In genomic region chr15:31331742-31332141, GRCm38 (mm10) we compare ENCODE assay signal across 21 mouse cellular contexts. TPM values are rescaled to one million over a fixed set of nuclear protein-coding genes. Genes with fewer than 3 reads are reported as not detected.
DNase-seq lines count a peak whose midpoint lies in the region; ATAC-seq and TF ChIP-seq lines count a peak whose summit lies in the region.
"Had no signal": no experiment of that assay in that cellular context is flagged by ENCODE, and none has a peak within 500 bp of the region (broad histone marks: within the 10 kb centered on the region; RNA-seq: fewer than 3 reads in every experiment).

No protein-coding gene starts in this region.

- H3K4me1 ChIP-seq in kidney, embryonic 14.5 days (ENCODE audit: control insufficient read depth, insufficient read depth, low read length) = no peaks in the 10 kb centered on the region
- no peaks in the 10 kb centered on the region for H3K4me1 ChIP-seq in lung, postnatal 0 days (ENCODE audit: insufficient read depth, low read depth, low read length)
- H3K4me1 ChIP-seq in forebrain, embryonic 13.5 days = peaks cover 12% of the 10 kb centered on the region; the same call in 1 of the 2 replicates
- H3K4me1 ChIP-seq: hindbrain, embryonic 15.5 days; limb, embryonic 15.5 days; neural tube, embryonic 15.5 days had no signal

- no peak overlapping the region for H3K27ac ChIP-seq in kidney, embryonic 14.5 days (ENCODE audit: low read depth, low read length)
- no peak overlapping the region for H3K27ac ChIP-seq in lung, postnatal 0 days (ENCODE audit: low read length)
- no peak overlapping the region for H3K27ac ChIP-seq in forebrain, embryonic 13.5 days
- H3K27ac ChIP-seq: hindbrain, embryonic 15.5 days; limb, embryonic 15.5 days; midbrain, embryonic 13.5 days; neural tube, embryonic 15.5 days had no signal

- TF ChIP-seq CTCF in lung, postnatal 0 days (IDR thresholded peaks at IDR 0.05) = no peak
- no peak for TF ChIP-seq CTCF in Patski (IDR thresholded peaks at IDR 0.05)

- in situ Hi-C loops in Patski (cut with MboI; ENCODE audit: low pct_unique_long_range_greater_than_20kb) = no loop called here

- no peak overlapping the region for H3K4me3 ChIP-seq in kidney, embryonic 14.5 days (ENCODE audit: low read length)
- no peak overlapping the region for H3K4me3 ChIP-seq in lung, postnatal 0 days (ENCODE audit: low read depth, low read length)
- H3K4me3 ChIP-seq in forebrain, embryonic 13.5 days = no peak overlapping the region
- H3K4me3 ChIP-seq: erythroblast, embryonic 14.5 days; hindbrain, embryonic 15.5 days; limb, embryonic 15.5 days; midbrain, embryonic 13.5 days; neural tube, embryonic 15.5 days had no signal

- TF ChIP-seq EP300 in lung, postnatal 0 days (IDR thresholded peaks at IDR 0.05) = no peak

- no peaks in the 10 kb centered on the region for H3K9me3 ChIP-seq in kidney, embryonic 14.5 days (ENCODE audit: control insufficient read depth, low read length)
- no peaks in the 10 kb centered on the region for H3K9me3 ChIP-seq in lung, postnatal 0 days (ENCODE audit: low read length)
- H3K9me3 ChIP-seq in forebrain, embryonic 13.5 days (replicated peaks) = no peaks in the 10 kb centered on the region
- H3K9me3 ChIP-seq: hindbrain, embryonic 15.5 days; limb, embryonic 15.5 days; midbrain, embryonic 13.5 days; neural tube, embryonic 15.5 days had no signal

- H3K27me3 ChIP-seq in kidney, embryonic 14.5 days (ENCODE audit: control insufficient read depth, insufficient read depth, low read length) = no peaks in the 10 kb centered on the region
- H3K27me3 ChIP-seq in lung, postnatal 0 days (replicated peaks; ENCODE audit: insufficient read depth, low read length) = no peaks in the 10 kb centered on the region
- H3K27me3 ChIP-seq in Patski = no peaks in the 10 kb centered on the region
- H3K27me3 ChIP-seq in forebrain, embryonic 13.5 days = no peaks in the 10 kb centered on the region
- H3K27me3 ChIP-seq: hindbrain, embryonic 15.5 days; limb, embryonic 15.5 days; midbrain, embryonic 13.5 days; neural tube, embryonic 15.5 days had no signal

- peak; percentile 55 for DNase-seq in kidney, adult 11 months
- peak; percentile 6 for DNase-seq in lung, postnatal 0 days (ENCODE audit: low spot score)
- no peak for DNase-seq in lung, postnatal 25 days (ENCODE audit: low spot score)
- DNase-seq in Patski (ENCODE audit: low read depth, low spot score) = peak; percentile 93
- no peak for DNase-seq in adrenal gland, adult (ENCODE audit: inconsistent age in 2 of 2, low spot score in 1 of 2)
- DNase-seq: adrenal gland, postnatal 14 days; cerebellum, adult 2 months; liver, postnatal 0 days; lung, postnatal 36 days; right cerebral cortex, postnatal 4 days; thymus, adult 18-20 months had no signal

- ATAC-seq in kidney, embryonic 14.5 days (ENCODE audit: low FRiP score, low TSS enrichment) = no peak
- ATAC-seq in lung, postnatal 0 days = no peak
- peak; percentile 93 for ATAC-seq in Patski
- ATAC-seq in forebrain, embryonic 13.5 days = no peak
- ATAC-seq: forebrain, embryonic 16.5 days; intestine, postnatal 0 days; liver, postnatal 0 days; midbrain, embryonic 13.5 days had no signal

- H3K4me2 ChIP-seq in kidney, embryonic 14.5 days (replicated peaks; ENCODE audit: low read depth, low read length) = no peak overlapping the region
- H3K4me2 ChIP-seq in lung, postnatal 0 days (replicated peaks; ENCODE audit: low read depth, low read length) = no peak overlapping the region
- H3K4me2 ChIP-seq in forebrain, embryonic 13.5 days = no peak overlapping the region
- H3K4me2 ChIP-seq: heart, embryonic 11.5 days; hindbrain, embryonic 15.5 days; limb, embryonic 15.5 days; midbrain, embryonic 13.5 days; neural tube, embryonic 15.5 days had no signal

- POLR2A ChIA-PET in Patski (lab: Charles Lee) = interaction anchor here (1.7 kb wide), 1 partner anchor 13 kb away, joined by 3 read pairs; no protein-coding TSS in a partner anchor

- 53% methylated on average over 4 of the region's 4 CpGs for WGBS in kidney, embryonic 14.5 days
- 57% methylated on average over 4 of the region's 4 CpGs for WGBS in lung, postnatal 0 days
- 50% methylated on average over 4 of the region's 4 CpGs for WGBS in forebrain, embryonic 13.5 days

- H3K36me3 ChIP-seq in kidney, embryonic 14.5 days (ENCODE audit: control insufficient read depth, insufficient read depth, low read length) = no peaks in the 10 kb centered on the region
- H3K36me3 ChIP-seq in lung, postnatal 0 days (ENCODE audit: insufficient read depth, low read length) = no peaks in the 10 kb centered on the region
- no peaks in the 10 kb centered on the region for H3K36me3 ChIP-seq in forebrain, embryonic 13.5 days (ENCODE audit: poor library complexity, severe bottlenecking)
- H3K36me3 ChIP-seq: hindbrain, embryonic 15.5 days; limb, embryonic 15.5 days; midbrain, embryonic 13.5 days; neural tube, embryonic 15.5 days had no signal

- CTCF ChIA-PET in Patski (lab: Charles Lee) = interaction anchor here (0.7 to 2.0 kb wide), 7 partner anchors 8 to 107 kb away, joined by 3 to 6 read pairs (median 3); no protein-coding TSS in a partner anchor

- no peak overlapping the region for H3K9ac ChIP-seq in kidney, embryonic 14.5 days (ENCODE audit: low read depth, low read length)
- no peak overlapping the region for H3K9ac ChIP-seq in lung, postnatal 0 days (replicated peaks; ENCODE audit: low read depth)
- no peak overlapping the region for H3K9ac ChIP-seq in forebrain, embryonic 13.5 days
- H3K9ac ChIP-seq: hindbrain, embryonic 15.5 days; limb, embryonic 15.5 days; liver, postnatal 0 days; midbrain, embryonic 13.5 days; neural tube, embryonic 15.5 days had no signal

RNA-seq across cellular contexts. Expression of gene Ankrd33b, which starts 35.8 kb away (rescaled TPM):
- polyA plus RNA-seq in kidney, embryonic 14.5 days (2014; fragmentation: Nextera tagmentation; extraction: Ambion mirVana) = 2.1 and 3.7 TPM in 2 replicates
- 18.7 and 19.8 TPM in 2 replicates for polyA plus RNA-seq in lung, postnatal 0 days (2015; fragmentation: Nextera tagmentation; extraction: Ambion mirVana)
- 9.3 TPM for polyA plus RNA-seq in Patski (2021)
- polyA plus RNA-seq in forebrain, embryonic 13.5 days (2015; fragmentation: Nextera tagmentation; extraction: Ambion mirVana) = 0.34 and 0.42 TPM in 2 replicates

Comparison
In these comparisons a context has a peak if more than half of its experiments do, and no peak if none do; other contexts are left out.
1. DNase-seq: peak in kidney, adult 11 months (single experiment), lung, postnatal 0 days (single experiment) and Patski (single experiment); none in lung, postnatal 25 days (single experiment) and adrenal gland, adult (0 of 2).